In the genomic region with DNA sequence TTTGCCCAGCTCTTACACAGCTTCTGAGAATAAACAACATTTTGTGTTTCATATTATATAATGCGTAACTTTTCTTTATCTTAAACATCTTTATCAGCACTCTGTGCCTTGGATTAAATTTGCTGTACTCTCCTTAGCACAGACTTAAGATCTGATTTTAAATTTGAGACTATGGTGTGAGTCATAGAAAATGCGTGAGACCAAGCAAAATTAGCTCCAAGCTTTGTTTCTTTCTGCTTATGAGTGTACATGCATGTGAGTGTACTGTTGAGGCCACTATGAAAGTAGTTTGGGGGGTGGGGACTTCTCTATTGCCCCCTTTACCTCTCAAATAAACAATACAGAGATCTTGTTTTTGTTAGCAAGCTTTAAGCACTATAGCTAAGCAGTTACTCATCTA, we compare ENCODE assay signal across 26 mouse cellular contexts. TPM values are rescaled to one million over a fixed set of nuclear protein-coding genes. Genes with fewer than 3 reads are reported as not detected.
"Had no signal": no experiment of that assay in that cellular context is flagged by ENCODE, and none has a peak within 500 bp of the region (broad histone marks: within the 10 kb centered on the region; RNA-seq: fewer than 3 reads in every experiment).

No protein-coding gene starts in this region.

- H3K4me1 ChIP-seq: heart, embryonic 12.5 days; limb, embryonic 15.5 days; liver, embryonic 12.5 days had no signal

- H3K9ac ChIP-seq: heart, embryonic 12.5 days; hindbrain, embryonic 12.5 days; hindbrain, embryonic 14.5 days; kidney, embryonic 15.5 days; limb, embryonic 13.5 days; limb, embryonic 15.5 days; liver, embryonic 12.5 days; liver, embryonic 14.5 days had no signal

- H3K27me3 ChIP-seq: heart, embryonic 12.5 days; hindbrain, embryonic 12.5 days; kidney, embryonic 15.5 days; limb, embryonic 13.5 days; limb, embryonic 15.5 days; liver, embryonic 12.5 days had no signal

- H3K4me3 ChIP-seq: gastrocnemius, adult 2 months; heart, embryonic 10.5 days; heart, embryonic 12.5 days; hindbrain, embryonic 10.5 days; hindbrain, embryonic 12.5 days; kidney, embryonic 15.5 days; limb, embryonic 13.5 days; limb, embryonic 15.5 days; liver, embryonic 12.5 days had no signal

- H3K27ac ChIP-seq: gastrocnemius, adult 2 months; heart, embryonic 10.5 days; hindbrain, embryonic 10.5 days; hindbrain, embryonic 12.5 days; hindbrain, embryonic 14.5 days; kidney, embryonic 15.5 days; kidney, postnatal 0 days; limb, embryonic 13.5 days; limb, embryonic 15.5 days; liver, embryonic 12.5 days; liver, embryonic 14.5 days had no signal

- DNase-seq: gastrocnemius, adult 2 months; gastrocnemius, postnatal 10 days; gastrocnemius, postnatal 25 days; heart, postnatal 10 days; heart, postnatal 4 days; kidney, adult 11 months; kidney, adult 2 months; kidney, adult 9 months; kidney, postnatal 14 days; kidney, postnatal 36 days; layer of hippocampus, postnatal 36 days; left cerebral cortex, postnatal 4 days had no signal

- H3K36me3 ChIP-seq: heart, embryonic 10.5 days; heart, embryonic 12.5 days; hindbrain, embryonic 10.5 days; hindbrain, embryonic 12.5 days; kidney, embryonic 15.5 days; limb, embryonic 13.5 days; limb, embryonic 15.5 days; liver, embryonic 12.5 days had no signal

RNA-seq across cellular contexts. Expression of gene Lipc, which starts 13.4 kb away (rescaled TPM):
- total RNA-seq: gastrocnemius, adult 2 months; gastrocnemius, postnatal 25 days; granulocyte monocyte progenitor cell, adult 5-6 weeks; left cerebral cortex, adult 18-20 months; left cerebral cortex, postnatal 4 days had no signal
- polyA plus RNA-seq: hindbrain, embryonic 10.5 days; intestine, embryonic 14.5 days; limb, embryonic 13.5 days had no signal
